Mouse (Mus musculus): ENCODE data around the gene Nos1.

Nos1 gene

GRCm38 (mm10) chr5:117898055-117898806 is 117.4 kb downstream of the Nos1 start:
- in situ Hi-C loops (cut with MboI, MseI): no loop called here

GRCm38 (mm10) chr5:117899361-117899760 is 118.5 kb downstream of the Nos1 start:
- in situ Hi-C loops (cut with MboI, MseI): no loop called here

- in situ Hi-C loops (cut with MboI, MseI): no loop called here
Measured at GRCm38 (mm10) chr5:117900921-117901705, 120.3 kb downstream of the Nos1 start.

GRCm38 (mm10) chr5:117903534-117903933 is 122.7 kb downstream of the Nos1 start:
- in situ Hi-C loops (cut with MboI, MseI): no loop called here

GRCm38 (mm10) chr5:117905728-117906127 is 124.9 kb downstream of the Nos1 start:
- in situ Hi-C loops (cut with MboI, MseI): no loop called here

- in situ Hi-C loops (cut with MboI, MseI): no loop called here
Measured at GRCm38 (mm10) chr5:117909524-117909923, 128.7 kb downstream of the Nos1 start.

- in situ Hi-C loops (cut with MboI, MseI): no loop called here
Measured at GRCm38 (mm10) chr5:117916349-117916748, 135.5 kb downstream of the Nos1 start.

GRCm38 (mm10) chr5:117916906-117917305 is 136.1 kb downstream of the Nos1 start:
- in situ Hi-C loops (cut with MboI, MseI): no loop called here

- in situ Hi-C loops (cut with MboI, MseI): no loop called here
Measured at GRCm38 (mm10) chr5:117921786-117922528, 141.1 kb downstream of the Nos1 start.

- in situ Hi-C loops (cut with MboI, MseI): no loop called here
Measured at GRCm38 (mm10) chr5:117923688-117924087, 142.9 kb downstream of the Nos1 start.

GRCm38 (mm10) chr5:117928553-117928952 is 147.7 kb downstream of the Nos1 start:
- in situ Hi-C loops (cut with MboI, MseI): no loop called here

GRCm38 (mm10) chr5:117932222-117932621 is 151.4 kb downstream of the Nos1 start:
- in situ Hi-C loops (cut with MboI, MseI): loop anchor here (5.0 kb wide), 2 partner anchors 35 to 95 kb away; no protein-coding TSS in a partner anchor

- in situ Hi-C loops (cut with MboI, MseI): loop anchor here (5.0 kb wide), 2 partner anchors 34 to 96 kb away; no protein-coding TSS in a partner anchor
Measured at GRCm38 (mm10) chr5:117932862-117933261, 152.0 kb downstream of the Nos1 start.

- in situ Hi-C loops (cut with MboI, MseI): no loop called here
Measured at GRCm38 (mm10) chr5:117936346-117936745, 155.5 kb downstream of the Nos1 start.

- in situ Hi-C loops (cut with MboI, MseI): no loop called here
Measured at GRCm38 (mm10) chr5:117937186-117937585, 156.4 kb downstream of the Nos1 start.

GRCm38 (mm10) chr5:117938182-117938581 is 157.3 kb downstream of the Nos1 start:
- in situ Hi-C loops (cut with MboI, MseI): no loop called here

- in situ Hi-C loops (cut with MboI, MseI): no loop called here
Measured at GRCm38 (mm10) chr5:117939402-117939801, 158.6 kb downstream of the Nos1 start.

GRCm38 (mm10) chr5:117941552-117941951 is 160.7 kb downstream of the Nos1 start:
- in situ Hi-C loops (cut with MboI, MseI): loop anchor here (5.0 kb wide), 1 partner anchor 324 kb away; no protein-coding TSS in a partner anchor

GRCm38 (mm10) chr5:117946605-117947004 is 165.8 kb downstream of the Nos1 start:
- in situ Hi-C loops (cut with MboI, MseI): no loop called here

GRCm38 (mm10) chr5:117949393-117949792 is 168.6 kb downstream of the Nos1 start:
- in situ Hi-C loops (cut with MboI, MseI): no loop called here

GRCm38 (mm10) chr5:117953893-117954292 is 173.1 kb downstream of the Nos1 start:
- in situ Hi-C loops (cut with MboI, MseI): loop anchor here (10.0 kb wide), 1 partner anchor 449 kb away; no protein-coding TSS in a partner anchor

GRCm38 (mm10) chr5:117954429-117954828 is 173.6 kb downstream of the Nos1 start:
- in situ Hi-C loops (cut with MboI, MseI): loop anchor here (10.0 kb wide), 1 partner anchor 450 kb away; no protein-coding TSS in a partner anchor

Measured in T-helper 1 cell (primary cell).